Mouse (Mus musculus): ENCODE measurements at regions not wholly inside any gene's neighbourhood (a gene's known extent, or its start where the extent isn't known, plus 50 kb on each side); places are given as distances from the start of the nearest gene placed in this dataset.

- DNase-seq (ENCODE audit: low spot score in 2 of 2), result no peak
These were observed 56.8 kb upstream of the Kcng1 start for GRCm38 (mm10) chr2:168338382-168338781.

- no peak for DNase-seq (ENCODE audit: low spot score in 2 of 2)
These were observed 56.1 kb upstream of the Kcng1 start for GRCm38 (mm10) chr2:168337611-168338010.

- no peak for DNase-seq (ENCODE audit: low spot score in 2 of 2)
These were observed 54.3 kb upstream of the Kcng1 start for GRCm38 (mm10) chr2:168335739-168336385.

- no peak for DNase-seq (ENCODE audit: low spot score in 2 of 2)
These were observed 52.7 kb upstream of the Kcng1 start for GRCm38 (mm10) chr2:168334241-168334588.

- no peak for DNase-seq (ENCODE audit: low spot score in 2 of 2)
These were observed 52.2 kb upstream of the Kcng1 start for GRCm38 (mm10) chr2:168333552-168334240.

GRCm38 (mm10) chr2:168332972-168333371 lies 51.4 kb upstream of the Kcng1 start:
- no peak for DNase-seq (ENCODE audit: low spot score in 2 of 2)

Data from frontal cortex, postnatal 25 days (tissue).